Mouse (Mus musculus) ES-E14 (cell line): ENCODE measurements around the gene Pigb. TPM values are rescaled to one million over a fixed set of nuclear protein-coding genes. Genes with fewer than 3 reads are reported as not detected.

Experiments
- DNase-seq: peaks from one replicate; pipeline ENCODE4 v3.0.0-alpha.2; 2013; ENCODE audit warnings: low read depth, low spot score
- H3K27ac ChIP-seq: 2 replicates; pipeline ENCODE4 v1.5.1; 2012; ENCODE audit warnings: low read depth, mild to moderate bottlenecking, low read length, moderate library complexity, mixed read lengths; ENCODE audit not compliant: poor library complexity, insufficient read depth, severe bottlenecking
- H3K36me3 ChIP-seq: 2 replicates; pipeline ENCODE4 v1.6.1; 2012; ENCODE audit warnings: mild to moderate bottlenecking, low read length, moderate library complexity, mixed read lengths; ENCODE audit not compliant: control insufficient read depth, poor library complexity, insufficient read depth, severe bottlenecking
- H3K4me1 ChIP-seq, 2 experiments: fragments of 150-350 bp in 1 of 2; sonication (generic) in 1 of 2; 2 replicates each; pipeline ENCODE4 v1.6.1; 2012; ENCODE audit warnings: low read length in 2 of 2, mild to moderate bottlenecking in 1 of 2, mixed read lengths in 1 of 2; ENCODE audit not compliant: control insufficient read depth in 2 of 2, insufficient read depth in 2 of 2, poor library complexity in 1 of 2
- H3K4me3 ChIP-seq, 2 experiments: fragments of 150-350 bp in 1 of 2; sonication (generic) in 1 of 2; 2 replicates each; pipeline ENCODE4 v1.5.1; 2012; ENCODE audit warnings: low read length in 2 of 2, low read depth in 1 of 2, mild to moderate bottlenecking in 1 of 2, mixed read lengths in 1 of 2; ENCODE audit not compliant: insufficient read depth in 1 of 2, poor library complexity in 1 of 2, severe bottlenecking in 1 of 2
- H3K9ac ChIP-seq: 2 replicates; pipeline ENCODE4 v1.6.1; 2012; ENCODE audit warnings: low read depth, mild to moderate bottlenecking, low read length, mixed read lengths; ENCODE audit not compliant: poor library complexity, insufficient read depth, severe bottlenecking
- H3K9me3 ChIP-seq: fragments of 150-350 bp; sonication (generic); 2 replicates; pipeline ENCODE4 v1.6.1; 2012; ENCODE audit warnings: low read depth, mild to moderate bottlenecking, low read length; ENCODE audit not compliant: control insufficient read depth, insufficient read depth
- CHD2 ChIP-seq: IDR thresholded peaks from 2 replicates; pipeline ENCODE4 v1.6.1; 2014; ENCODE audit warnings: mild to moderate bottlenecking, low read depth, low read length, inconsistent platforms
- HCFC1 ChIP-seq: IDR thresholded peaks from 2 replicates; pipeline ENCODE4 v1.6.1; 2012; ENCODE audit warnings: low read length, inconsistent platforms, borderline replicate concordance; ENCODE audit not compliant: insufficient read depth
- MAFK ChIP-seq: IDR thresholded peaks from 2 replicates; pipeline ENCODE4 v1.6.1; 2014; ENCODE audit warnings: mild to moderate bottlenecking, low read depth, low read length, inconsistent platforms; ENCODE audit not compliant: insufficient read depth
- ZC3H11A ChIP-seq: IDR thresholded peaks from 2 replicates; pipeline ENCODE4 v1.6.1; 2012; ENCODE audit warnings: low read depth, mild to moderate bottlenecking, inconsistent platforms, low read length, borderline replicate concordance
- ZNF384 ChIP-seq: IDR thresholded peaks from 2 replicates; pipeline ENCODE4 v1.6.1; 2012; ENCODE audit warnings: low read depth, low read length, inconsistent platforms
- in situ Hi-C, 2 experiments: fragments of 600-800 bp; cut with MboI; formaldehyde crosslinking; loops; one replicate each; pipeline ENCODE4 v1.15.1; 2025; ENCODE audit warnings: low sequenced_read_pairs in 2 of 2, inconsistent platforms in 1 of 2; ENCODE audit not compliant: unreplicated experiment in 2 of 2
- total RNA-seq: library from RNA; depleted of rRNA; stranded (reverse); fragments of 300-350 nt; gene quantifications from 2 replicates; pipeline ENCODE4 v1.2.3, GENCODE M21; 2012

Pigb gene
- total RNA-seq, 1 experiment = 14.9 TPM

GRCm38 (mm10) chr9:73055441-73055911, 15.3 kb upstream of the Pigb start:
- TF ChIP-seq ZNF384 (no peak), ZC3H11A (no peak), CHD2 (no peak), MAFK (no peak), HCFC1 (no peak)
- H3K9ac ChIP-seq = no peak overlapping the region
- DNase-seq = no peak
- H3K4me1 ChIP-seq = peaks cover 5 to 11% of the 10 kb centered on the region in 2 experiments; a peak in 3 of 4 replicates
- in situ Hi-C loops = no loop called here
- H3K9me3 ChIP-seq = no peaks in the 10 kb centered on the region
- no peak overlapping the region for H3K4me3 ChIP-seq
- H3K27ac ChIP-seq = peak overlapping the region; percentile 16; the same call in 1 of the 2 replicates
- no peaks in the 10 kb centered on the region for H3K36me3 ChIP-seq

GRCm38 (mm10) chr9:73050606-73051005, 10.4 kb upstream of the Pigb start:
- no peak for DNase-seq
- H3K27ac ChIP-seq = no peak overlapping the region
- H3K4me3 ChIP-seq = no peak overlapping the region
- H3K9ac ChIP-seq = no peak overlapping the region
- in situ Hi-C loops = no loop called here
- no peaks in the 10 kb centered on the region for H3K36me3 ChIP-seq
- H3K9me3 ChIP-seq = no peaks in the 10 kb centered on the region
- peaks cover 5 to 8% of the 10 kb centered on the region in 2 experiments; a peak in 3 of 4 replicates for H3K4me1 ChIP-seq
- TF ChIP-seq HCFC1 (no peak), MAFK (no peak), CHD2 (no peak), ZNF384 (no peak), ZC3H11A (no peak)

GRCm38 (mm10) chr9:73049833-73050232, 9.7 kb upstream of the Pigb start:
- no peak overlapping the region for H3K4me3 ChIP-seq
- no peaks in the 10 kb centered on the region for H3K36me3 ChIP-seq
- peaks cover under 1% of the 10 kb centered on the region in 2 experiments; a peak in 3 of 4 replicates for H3K4me1 ChIP-seq
- no peak overlapping the region for H3K27ac ChIP-seq
- in situ Hi-C loops = loop anchor here in 1 of 2 experiments (5.0 kb wide), 1 partner anchor 32 kb away; no protein-coding TSS in a partner anchor
- H3K9me3 ChIP-seq = no peaks in the 10 kb centered on the region
- TF ChIP-seq HCFC1 = no peak
- no peak for TF ChIP-seq MAFK
- no peak for TF ChIP-seq ZC3H11A
- TF ChIP-seq ZNF384 = no peak
- TF ChIP-seq CHD2 = no peak
- H3K9ac ChIP-seq = no peak overlapping the region
- DNase-seq = no peak

- DNase-seq = no peak
- no peak overlapping the region for H3K4me3 ChIP-seq
- no peak for TF ChIP-seq HCFC1
- TF ChIP-seq ZC3H11A = no peak
- no peak for TF ChIP-seq MAFK
- TF ChIP-seq ZNF384 = no peak
- TF ChIP-seq CHD2 = no peak
- H3K9ac ChIP-seq = no peak overlapping the region
- no peak overlapping the region for H3K27ac ChIP-seq
- in situ Hi-C loops = loop anchor here in 1 of 2 experiments (5.0 kb wide), 1 partner anchor 33 kb away; no protein-coding TSS in a partner anchor
- H3K36me3 ChIP-seq = no peaks in the 10 kb centered on the region
- H3K9me3 ChIP-seq = no peaks in the 10 kb centered on the region
- no peaks in the 10 kb centered on the region; a peak in 2 of 4 replicates for H3K4me1 ChIP-seq
Observed at GRCm38 (mm10) chr9:73048927-73049326, 8.7 kb upstream of the Pigb start.
